Mouse (Mus musculus): ENCODE data around the gene Zg16.
A peak's percentile ranks its signal among the peaks of the same experiment; 100 is the strongest.

Zg16 gene

GRCm38 (mm10) chr7:127020491-127020890, 66.6 kb downstream of the Zg16 start:
- DNase-seq (ENCODE audit: low spot score), result no peak

- DNase-seq (ENCODE audit: low spot score), result no peak
Measured at GRCm38 (mm10) chr7:127020031-127020430, 67.1 kb downstream of the Zg16 start.

GRCm38 (mm10) chr7:127019306-127019960, 67.7 kb downstream of the Zg16 start:
- DNase-seq (ENCODE audit: low spot score), result no peak

- no peak for DNase-seq (ENCODE audit: low spot score)
Measured at GRCm38 (mm10) chr7:127018416-127019305, 68.5 kb downstream of the Zg16 start.

GRCm38 (mm10) chr7:127017950-127018345, 69.2 kb downstream of the Zg16 start:
- no peak for DNase-seq (ENCODE audit: low spot score)

GRCm38 (mm10) chr7:127016971-127017949, 69.9 kb downstream of the Zg16 start, which contains the start of gene Pagr1a:
Pagr1a (minus strand) TSS chr7:127017352.
- DNase-seq (ENCODE audit: low spot score), result peak; percentile 95

GRCm38 (mm10) chr7:127016486-127016938, 70.6 kb downstream of the Zg16 start:
- peak; percentile 62 for DNase-seq (ENCODE audit: low spot score)

GRCm38 (mm10) chr7:127016481-127016485, 70.8 kb downstream of the Zg16 start, which contains the start of gene Pagr1b:
Pagr1b (minus strand) TSS chr7:127016484.
- DNase-seq (ENCODE audit: low spot score), result no peak

- DNase-seq (ENCODE audit: low spot score), result no peak
Measured at GRCm38 (mm10) chr7:127016081-127016480, 71.0 kb downstream of the Zg16 start.

- DNase-seq (ENCODE audit: low spot score), result no peak
Measured at GRCm38 (mm10) chr7:127014993-127015392, 72.1 kb downstream of the Zg16 start.

GRCm38 (mm10) chr7:127014320-127014719, 72.8 kb downstream of the Zg16 start, which contains the start of gene Mvp:
Mvp (minus strand) TSS chr7:127014621.
- peak; percentile 53 for DNase-seq (ENCODE audit: low spot score)

GRCm38 (mm10) chr7:127013385-127013784, 73.7 kb downstream of the Zg16 start:
- no peak for DNase-seq (ENCODE audit: low spot score)

- no peak for DNase-seq (ENCODE audit: low spot score)
Measured at GRCm38 (mm10) chr7:127012845-127013244, 74.3 kb downstream of the Zg16 start.

GRCm38 (mm10) chr7:127012374-127012773, 74.8 kb downstream of the Zg16 start:
- no peak for DNase-seq (ENCODE audit: low spot score)

- DNase-seq (ENCODE audit: low spot score), result no peak
Measured at GRCm38 (mm10) chr7:127011717-127012116, 75.4 kb downstream of the Zg16 start.

- no peak for DNase-seq (ENCODE audit: low spot score)
Measured at GRCm38 (mm10) chr7:127011051-127011450, 76.1 kb downstream of the Zg16 start.

GRCm38 (mm10) chr7:127009307-127010085, 77.6 kb downstream of the Zg16 start:
- DNase-seq (ENCODE audit: low spot score), result no peak

GRCm38 (mm10) chr7:127008239-127009019, 78.7 kb downstream of the Zg16 start:
- DNase-seq (ENCODE audit: low spot score), result peak; percentile 64

- no peak for DNase-seq (ENCODE audit: low spot score)
Measured at GRCm38 (mm10) chr7:127007313-127008024, 79.7 kb downstream of the Zg16 start.

Data from ovary, adult 18-20 months (tissue).